Mouse (Mus musculus) cortical plate, adult 2 months (tissue): ENCODE measurements at regions not wholly inside any gene's neighbourhood (a gene's known extent, or its start where the extent isn't known, plus 50 kb on each side); places are given as distances from the start of the nearest gene placed in this dataset.

Experiments
- CTCF ChIP-seq: fragments of 200-500 bp; IDR thresholded peaks from 2 replicates; pipeline ENCODE4 v1.5.1; 2011; ENCODE audit warnings: mild to moderate bottlenecking, control low read depth, low read length; ENCODE audit not compliant: insufficient read depth; ENCODE audit errors: extremely low read depth
- POLR2A ChIP-seq: fragments of 200-500 bp; IDR thresholded peaks from 2 replicates; pipeline ENCODE4 v1.6.1; 2011; ENCODE audit warnings: mild to moderate bottlenecking, low read length, control low read depth; ENCODE audit not compliant: insufficient read depth; ENCODE audit errors: extremely low read depth

- TF ChIP-seq CTCF (no peak), POLR2A (no peak)
Observed at GRCm38 (mm10) chr2:148180245-148180644, 133.5 kb upstream of the Foxa2 start.
